In the genomic region with DNA sequence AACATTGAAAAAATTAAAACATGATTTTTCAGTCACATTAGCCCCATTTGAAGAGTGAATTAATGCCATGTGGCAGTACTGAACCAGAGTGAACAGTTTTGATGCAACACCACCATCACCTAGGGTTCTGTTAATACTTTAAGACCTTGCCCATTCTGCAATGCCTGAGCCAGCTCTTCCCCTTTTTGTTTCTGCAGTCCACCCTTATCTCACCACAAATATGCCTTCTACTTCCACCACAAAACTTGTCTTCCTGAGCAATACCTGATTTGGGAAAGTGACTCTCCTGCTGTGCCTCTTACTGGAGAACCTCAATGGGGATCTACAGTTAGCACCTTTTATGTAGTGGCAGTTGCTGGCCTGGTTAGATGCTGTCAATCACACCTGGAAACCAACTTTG, we compare ENCODE assay signal across 14 mouse cellular contexts.
"Had no signal": no experiment of that assay in that cellular context is flagged by ENCODE, and none has a peak within 500 bp of the region (broad histone marks: within the 10 kb centered on the region; RNA-seq: fewer than 3 reads in every experiment).

No protein-coding gene starts in this region.

- DNase-seq: gastrocnemius, postnatal 14 days; gastrocnemius, postnatal 36 days; heart, adult 18-20 months; heart, postnatal 10 days; heart, postnatal 4 days; kidney, adult 11 months; kidney, adult 2 months; kidney, adult 9 months; kidney, postnatal 14 days; kidney, postnatal 36 days; left cerebral cortex, postnatal 4 days had no signal

- ATAC-seq: hindbrain, postnatal 0 days; intestine, embryonic 16.5 days; liver, embryonic 12.5 days had no signal
